Mouse (Mus musculus) layer of hippocampus, postnatal 10 days (tissue): ENCODE data around the gene Aox2. TPM values are rescaled to one million over a fixed set of nuclear protein-coding genes. Genes with fewer than 3 reads are reported as not detected.
A peak's percentile ranks its signal among the peaks of the same experiment; 100 is the strongest.

Source experiments
- DNase-seq, 2 experiments: peaks; one replicate each; pipeline ENCODE4 v3.0.0; 2021; ENCODE audit warnings: low spot score in 2 of 2
- total RNA-seq, 2 experiments: library from RNA; stranded (reverse); gene quantifications; 2 replicates each; pipeline ENCODE4 v1.2.3; 2021

Aox2 gene
- total RNA-seq, 2 experiments from 2014 or later: 0.04 to 0.09 TPM

- no peak for DNase-seq
Observed at GRCm38 (mm10) chr1:58395341-58395740, 117.2 kb downstream of the Aox2 start.

DNA sequence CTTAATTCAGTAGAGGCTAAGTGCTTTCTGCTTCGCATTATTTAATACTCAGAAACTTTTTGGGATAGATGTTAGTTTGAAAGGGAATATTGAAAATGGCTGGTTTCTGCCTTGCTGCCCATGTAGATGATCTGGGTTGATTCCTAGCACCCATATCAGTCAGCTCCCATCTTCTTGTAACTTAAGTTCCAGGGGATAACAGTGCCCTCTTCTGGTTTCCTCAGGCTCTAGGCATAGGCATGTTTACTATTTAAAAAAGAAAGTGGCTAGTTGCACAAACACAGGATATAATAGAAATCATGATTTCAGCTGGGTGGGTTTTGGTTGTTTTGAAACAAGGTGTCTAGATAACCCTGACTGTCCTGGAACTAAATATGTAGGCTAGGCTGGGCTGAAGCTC is 118.1 kb downstream of the Aox2 start:
- DNase-seq: no peak

DNA sequence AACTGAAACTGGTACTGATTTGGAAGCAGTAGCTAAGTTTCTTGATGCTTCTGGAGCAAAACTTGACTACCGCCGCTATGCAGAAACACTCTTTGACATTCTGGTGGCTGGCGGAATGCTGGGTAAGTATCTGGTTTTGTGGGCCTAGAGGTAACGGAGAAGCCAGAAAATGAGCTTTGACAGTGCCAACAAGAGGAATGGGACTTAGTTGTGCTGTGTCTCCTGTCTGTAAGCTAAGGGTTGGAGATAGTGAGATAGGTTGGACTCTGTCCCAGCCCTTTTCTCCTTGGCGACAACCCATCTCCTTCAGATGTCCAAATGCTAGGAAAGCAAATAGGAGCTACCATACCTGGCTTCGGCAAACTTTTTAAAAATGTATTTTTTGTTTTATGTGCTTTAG is 119.6 kb downstream of the Aox2 start:
- no peak for DNase-seq

GRCm38 (mm10) chr1:58401396-58401795 is 123.3 kb downstream of the Aox2 start:
- no peak for DNase-seq

GRCm38 (mm10) chr1:58403745-58404144 is 125.6 kb downstream of the Aox2 start:
- no peak for DNase-seq

GRCm38 (mm10) chr1:58407321-58407720 is 129.2 kb downstream of the Aox2 start:
- no peak for DNase-seq

- DNase-seq: no peak
Observed at GRCm38 (mm10) chr1:58408141-58408540, 130.0 kb downstream of the Aox2 start.

DNA sequence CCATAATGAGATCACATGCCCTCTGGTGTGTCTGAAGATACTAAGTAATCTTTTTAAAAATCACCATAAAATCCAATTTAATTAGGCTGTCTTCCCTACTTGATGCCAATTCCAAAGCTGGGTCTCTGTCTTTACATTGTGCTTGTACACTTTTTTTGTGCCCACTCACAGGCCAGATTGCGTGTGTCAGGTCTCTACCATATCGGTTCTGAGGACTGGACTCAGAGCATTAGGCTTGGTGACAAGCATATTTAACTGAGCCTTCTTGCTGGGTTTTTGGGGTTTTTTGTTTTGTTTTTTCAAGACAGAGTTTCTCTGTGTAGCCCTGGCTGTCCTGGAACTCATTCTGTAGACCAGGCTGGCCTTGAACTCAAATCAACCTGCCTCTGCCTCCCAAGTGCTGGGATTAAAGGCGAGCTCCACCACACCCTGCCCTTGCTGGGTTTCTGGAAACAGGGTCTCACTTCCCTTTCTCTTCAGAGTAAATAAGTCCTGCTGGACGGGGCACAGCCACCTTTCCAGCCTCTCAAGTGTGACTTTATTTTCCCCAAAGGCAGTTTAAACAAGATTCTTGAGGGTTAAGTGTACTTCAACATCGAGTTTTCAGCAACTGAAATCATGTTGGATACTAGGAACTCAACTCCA is 131.5 kb downstream of the Aox2 start:
- no peak for DNase-seq

DNA sequence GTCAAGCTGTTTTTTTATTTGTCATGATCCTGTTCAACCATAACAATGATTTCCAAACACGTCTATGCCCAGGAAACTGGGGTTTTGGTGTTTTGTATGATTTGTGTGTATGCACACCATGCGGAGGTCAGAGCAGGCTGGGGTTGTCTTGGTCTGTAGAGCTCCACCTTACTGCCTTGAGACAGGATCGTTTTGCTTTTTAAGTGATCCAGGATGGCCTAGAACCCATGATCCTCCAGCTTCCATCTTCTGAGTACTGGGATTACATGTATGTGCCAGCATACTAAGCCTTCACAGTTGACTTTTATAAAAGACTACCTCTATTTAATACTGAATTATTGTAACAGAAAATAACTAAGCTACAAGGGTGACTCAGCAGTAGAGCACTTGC is 132.1 kb downstream of the Aox2 start:
- DNase-seq: no peak

DNA sequence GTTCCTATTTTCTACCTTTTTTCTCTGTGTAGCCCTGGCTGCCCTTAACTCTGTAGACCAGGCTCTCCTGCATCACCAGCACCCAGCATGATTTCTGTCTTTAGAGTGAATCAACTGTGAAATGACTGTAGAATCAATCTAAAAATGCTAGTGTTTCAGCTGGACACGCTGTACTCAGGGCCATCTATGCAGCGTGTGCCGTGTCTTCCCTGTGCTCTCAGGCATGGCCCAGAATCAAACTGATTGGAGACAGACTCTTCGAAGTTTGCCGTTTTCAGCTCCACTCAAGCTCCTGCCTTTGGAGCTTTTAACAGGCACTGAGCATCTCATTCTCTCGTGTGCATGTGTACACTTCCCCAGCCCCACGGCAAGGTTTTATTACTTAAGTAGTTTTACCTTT is 132.7 kb downstream of the Aox2 start:
- no peak for DNase-seq

GRCm38 (mm10) chr1:58415442-58415841 is 137.3 kb downstream of the Aox2 start:
- DNase-seq: no peak

GRCm38 (mm10) chr1:58416048-58416447 is 137.9 kb downstream of the Aox2 start:
- DNase-seq: no peak

GRCm38 (mm10) chr1:58420032-58420431 is 141.9 kb downstream of the Aox2 start:
- no peak for DNase-seq

DNA sequence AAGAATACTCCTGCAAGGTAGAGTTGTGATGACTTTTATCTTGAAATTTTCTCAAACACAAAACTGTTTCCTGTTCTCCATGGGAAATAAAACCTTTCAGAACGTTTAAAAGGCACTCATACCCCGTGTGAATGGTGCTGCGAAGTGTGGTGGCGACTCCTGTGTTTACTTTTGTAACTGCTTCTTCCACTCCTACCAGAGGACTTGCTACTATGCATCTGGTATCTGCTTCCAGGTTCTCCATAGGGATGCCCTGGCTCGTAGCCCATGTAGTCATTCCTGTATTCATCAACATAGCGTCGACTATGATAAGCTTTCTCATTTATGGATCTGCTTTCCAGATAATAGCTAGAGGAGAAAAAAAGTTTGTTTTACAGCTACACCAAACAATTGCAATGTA is 142.8 kb downstream of the Aox2 start:
- no peak for DNase-seq

- no peak for DNase-seq
Observed at GRCm38 (mm10) chr1:58422879-58423278, 144.8 kb downstream of the Aox2 start.

DNA sequence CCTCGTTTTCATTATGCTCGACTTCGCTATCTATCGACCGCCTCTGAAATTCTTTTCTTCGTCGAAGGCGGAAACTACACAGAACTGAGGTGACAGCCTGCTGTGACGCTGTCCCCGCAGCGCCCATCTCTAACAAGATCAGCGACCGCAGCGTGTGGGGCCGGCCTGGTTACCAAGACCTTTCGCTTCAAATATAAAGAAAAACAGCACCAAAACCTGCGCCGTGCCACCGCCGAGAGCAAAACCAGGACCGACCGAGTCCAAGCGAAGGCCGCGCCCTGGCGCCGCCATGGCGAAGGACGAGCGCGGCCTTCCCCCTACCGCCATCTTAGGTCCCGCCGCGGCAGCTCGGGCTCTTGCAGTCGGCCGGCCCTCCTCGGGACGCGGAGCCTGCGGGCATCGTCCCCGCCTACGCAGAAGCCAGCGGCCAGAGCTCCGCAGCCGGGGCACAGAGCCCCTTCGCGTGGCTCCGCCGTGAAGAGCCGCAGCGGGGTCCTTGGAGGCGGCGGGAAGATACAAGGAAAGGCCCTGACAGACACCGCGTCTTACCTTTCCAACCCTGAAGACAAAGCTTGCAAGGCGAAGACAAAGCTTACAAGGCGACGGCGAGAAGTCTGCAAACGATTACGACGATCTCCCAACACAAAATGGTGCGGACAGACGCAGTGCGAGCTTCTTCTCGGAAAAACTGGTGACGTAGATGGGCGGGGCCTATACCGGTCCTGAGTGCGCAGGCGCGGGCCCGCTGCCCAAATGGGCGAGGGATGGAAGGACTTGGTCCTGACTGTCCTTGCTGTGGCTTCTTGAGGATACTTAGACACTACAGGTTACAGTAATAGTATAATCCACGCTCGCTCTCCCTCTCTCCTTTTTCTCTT is 145.5 kb downstream of the Aox2 start, which contains the start of gene Clk1:
Gene Clk1 (minus strand): TSS at position 696 of the 878 bp plus-strand sequence.
- peak; percentile 99 for DNase-seq

GRCm38 (mm10) chr1:58424551-58424950 is 146.4 kb downstream of the Aox2 start:
- DNase-seq: no peak

Other genes with a start within 250 kb of the Aox2 start
- 1 to 10 TPM; 1.5 to 1.9 TPM for gene Aox1, start 248.4 kb upstream of the Aox2 start, total RNA-seq
- 1 to 10 TPM; 2.0 to 2.3 TPM for gene Aox3, start 165.2 kb upstream of the Aox2 start, total RNA-seq
- 10 to 100 TPM; 10.1 to 10.9 TPM for gene Aox4, start 67.9 kb upstream of the Aox2 start, total RNA-seq
- gene Bzw1, start 114.6 kb downstream of the Aox2 start, total RNA-seq: 100 to 1,000 TPM; 229 to 234 TPM
- gene Clk1, start 145.7 kb downstream of the Aox2 start, total RNA-seq: 100 to 1,000 TPM; 138 to 144 TPM
- gene Nif3l1, start 166.8 kb downstream of the Aox2 start, total RNA-seq: 10 to 100 TPM; 20.2 to 21.5 TPM
- 10 to 100 TPM; 30.1 to 33.0 TPM for gene Ppil3, start 167.2 kb downstream of the Aox2 start, total RNA-seq
- 10 to 100 TPM; 24.1 to 27.2 TPM for gene Orc2, start 226.8 kb downstream of the Aox2 start, total RNA-seq